Mouse (Mus musculus) bone marrow, adult 2 months (tissue): Measurements from ENCODE around the gene Timmdc1.

ENCODE experiments used
- CTCF ChIP-seq: fragments of 200-500 bp; IDR thresholded peaks from 2 replicates; pipeline ENCODE4 v1.5.1; 2011; ENCODE audit warnings: low read length, control low read depth; ENCODE audit not compliant: control insufficient read depth, insufficient read depth
- POLR2A ChIP-seq: fragments of 200-500 bp; IDR thresholded peaks from 2 replicates; pipeline ENCODE4 v1.6.1; 2011; ENCODE audit warnings: low read depth, mild to moderate bottlenecking, control low read depth, low read length, borderline replicate concordance; ENCODE audit not compliant: control insufficient read depth

DNA sequence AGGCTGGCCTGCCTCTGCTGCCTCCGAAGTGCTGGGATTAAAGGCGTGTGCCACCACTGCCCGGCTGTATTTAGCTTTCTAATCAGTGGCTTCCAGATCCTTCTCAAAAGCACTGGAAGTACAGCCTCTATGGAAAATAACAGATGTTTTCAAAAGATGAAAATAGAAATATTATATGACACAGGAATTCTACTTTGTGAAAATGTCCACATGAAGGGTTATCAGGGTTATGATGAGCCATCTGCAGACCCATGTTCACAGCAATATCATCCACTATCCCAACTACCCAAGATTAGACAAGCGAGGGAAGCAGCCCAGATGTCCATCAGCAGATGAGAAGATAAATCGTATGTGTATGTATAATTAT, 50.0 kb downstream of the Timmdc1 start:
- TF ChIP-seq CTCF, result no peak
- TF ChIP-seq POLR2A, result no peak
